Mouse (Mus musculus): Measurements from ENCODE around the gene Prg4. TPM values are rescaled to one million over a fixed set of nuclear protein-coding genes. Genes with fewer than 3 reads are reported as not detected.

The Prg4 gene
- polyA plus RNA-seq, 1 experiment from 2014 or later = 0.15 TPM

Other genes with a start within 250 kb of the Prg4 start
- not detected in 2 replicates for gene Pdc, start 146.7 kb downstream of the Prg4 start, polyA plus RNA-seq (2015; fragmentation: Nextera tagmentation; extraction: Ambion mirVana)
- gene Tpr, start 73.3 kb downstream of the Prg4 start, polyA plus RNA-seq (2015; fragmentation: Nextera tagmentation; extraction: Ambion mirVana) = 59.5 and 66.0 TPM in 2 replicates
- gene Odr4, start 73.1 kb downstream of the Prg4 start, polyA plus RNA-seq (2015; fragmentation: Nextera tagmentation; extraction: Ambion mirVana) = 14.7 and 15.8 TPM in 2 replicates

Measured in liver, embryonic 16.5 days (tissue).